Mouse (Mus musculus) spleen, postnatal 14 days (tissue): ENCODE measurements around the gene Kat14.

Experiments
- DNase-seq, 2 experiments: peaks; one replicate each; pipeline ENCODE4 v3.0.0; 2021 to 2022; ENCODE audit warnings: low spot score in 2 of 2

Gene Kat14

DNA sequence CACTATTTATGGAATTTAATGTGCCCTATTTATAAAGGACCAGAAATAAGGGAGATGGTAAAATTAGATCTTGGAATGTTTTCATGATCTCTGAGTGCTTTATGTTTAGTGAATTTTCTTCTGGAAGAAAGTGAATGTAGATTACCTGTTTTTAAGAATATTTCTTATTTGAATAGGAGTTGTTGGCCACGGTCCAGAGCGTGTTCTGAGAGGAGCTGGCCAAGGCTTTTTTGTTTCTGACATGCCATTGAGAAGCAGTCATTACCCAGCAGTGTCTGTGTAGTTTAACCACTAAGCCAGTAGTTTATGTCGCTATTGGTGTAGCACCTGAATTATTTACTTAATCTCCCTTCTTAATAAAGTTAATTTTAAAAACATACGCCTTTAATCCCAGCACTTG is 13.0 kb downstream of the Kat14 start:
- no peak for DNase-seq

DNA sequence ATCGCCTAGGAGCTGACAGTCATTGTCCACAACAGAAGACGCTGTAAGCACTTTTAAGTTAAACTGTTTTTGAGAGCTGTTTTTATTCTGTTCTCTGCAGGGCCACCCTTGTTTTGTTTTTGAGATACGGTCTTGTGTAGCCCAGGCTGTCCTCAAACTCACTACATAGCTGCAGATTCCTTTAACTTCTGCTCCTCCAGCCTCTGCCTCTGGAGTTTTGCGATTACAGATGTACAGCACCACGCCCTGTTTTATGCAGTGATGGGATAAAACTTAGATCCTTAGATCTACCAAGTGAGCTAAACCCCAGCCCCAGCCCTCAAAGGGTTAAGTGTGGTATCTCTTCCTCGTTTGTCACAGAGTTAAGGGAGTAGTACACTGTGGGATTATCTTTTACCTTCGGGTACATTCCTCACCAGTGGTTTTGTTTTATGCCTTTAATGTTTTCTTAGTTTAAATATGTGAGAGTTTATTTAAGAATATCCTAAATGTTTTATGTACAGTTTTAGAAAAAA is 13.9 kb downstream of the Kat14 start:
- no peak for DNase-seq

DNA sequence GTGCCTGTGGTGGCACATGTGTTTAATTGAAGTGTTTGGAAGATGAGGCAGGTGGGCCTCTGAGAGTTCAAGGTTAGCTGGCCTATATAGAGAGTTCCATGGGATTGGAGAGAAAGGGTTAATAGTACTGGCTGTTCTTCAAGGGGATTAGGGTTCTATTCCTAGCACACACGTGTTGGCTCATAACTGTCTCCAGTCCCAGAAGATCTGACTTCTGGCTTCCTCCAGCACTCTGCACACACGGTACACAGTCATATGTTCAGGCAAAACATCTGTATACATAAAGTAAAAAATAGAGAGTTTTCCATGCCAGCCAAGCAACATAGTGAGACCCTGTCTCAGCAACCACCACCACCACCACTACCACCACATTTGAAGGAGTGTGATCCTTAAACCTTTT is 17.5 kb downstream of the Kat14 start:
- no peak for DNase-seq

DNA sequence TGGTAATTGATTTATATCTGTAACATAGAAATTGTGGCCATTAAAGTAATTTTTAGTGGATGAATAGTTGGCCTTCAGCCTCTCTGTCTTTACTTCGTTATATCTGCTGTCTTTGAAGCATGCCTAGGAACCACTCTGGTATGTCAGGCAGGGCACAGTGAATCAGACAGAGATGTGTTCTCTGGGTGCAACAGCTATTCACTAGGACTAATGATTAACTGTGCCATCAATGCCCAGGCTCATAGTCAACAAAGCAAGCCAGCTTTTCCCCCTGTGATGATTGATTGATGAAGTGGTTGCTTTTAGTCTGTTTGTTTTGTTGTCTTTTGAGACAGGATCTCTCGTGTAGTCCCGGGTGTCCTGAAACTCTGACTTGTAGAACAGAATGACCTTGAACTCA is 19.6 kb downstream of the Kat14 start:
- DNase-seq, result no peak

DNA sequence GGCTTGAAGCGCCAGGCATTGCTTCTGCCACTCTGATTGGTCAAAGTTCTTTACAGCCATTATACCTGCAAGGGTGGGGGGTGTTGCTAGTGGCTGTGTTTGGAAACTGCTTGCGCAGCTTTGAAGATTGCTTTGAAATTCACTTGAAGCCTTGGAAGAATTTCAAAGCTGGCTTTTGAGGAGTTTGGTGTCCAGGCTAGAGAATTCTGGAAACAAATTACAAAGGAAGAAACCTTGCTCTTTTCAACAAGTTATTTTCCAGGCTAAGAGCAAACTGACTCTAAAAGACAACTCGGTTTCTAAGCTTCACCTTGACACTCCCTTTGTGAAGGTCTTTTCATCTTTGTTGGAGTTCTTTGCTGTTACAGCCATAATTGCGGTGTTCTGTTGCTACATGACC is 30.7 kb downstream of the Kat14 start:
- DNase-seq, result no peak

DNA sequence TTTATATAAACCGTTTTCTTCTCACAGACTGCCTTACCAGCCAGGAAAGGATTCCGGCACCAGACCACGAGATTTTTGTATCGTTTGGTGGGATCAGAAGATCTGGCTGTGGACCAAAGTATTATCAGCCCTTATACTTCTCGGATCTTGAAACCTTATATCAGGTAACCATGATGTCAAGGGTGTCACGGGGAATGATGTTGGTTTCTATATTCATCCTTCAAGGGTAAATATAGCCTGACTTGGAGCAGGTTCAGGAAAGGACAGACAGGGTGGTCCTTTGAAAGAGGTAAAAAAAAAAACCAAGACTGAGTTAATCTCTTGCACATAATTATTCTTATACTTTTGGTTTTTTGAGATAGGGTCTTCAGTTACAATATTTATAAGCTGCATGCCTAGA is 31.9 kb downstream of the Kat14 start:
- no peak for DNase-seq

DNA sequence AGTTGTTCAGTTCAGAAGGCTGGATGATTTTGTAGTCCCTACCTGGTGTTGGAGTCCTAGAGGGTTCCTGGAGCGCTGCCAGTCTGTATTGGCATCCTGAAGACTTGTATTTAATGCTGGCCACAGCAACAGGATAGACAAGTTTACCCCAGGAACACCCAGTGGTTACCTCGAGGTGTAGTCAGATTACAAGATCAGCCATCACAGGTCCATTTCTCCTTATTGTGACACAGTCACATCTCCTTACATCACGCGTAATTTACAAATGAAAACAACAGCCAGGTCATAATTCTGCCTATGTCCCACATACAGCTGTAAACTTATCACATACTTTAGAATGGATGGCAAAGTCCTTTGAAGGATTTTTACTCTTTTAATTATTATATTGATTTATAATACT is 40.3 kb downstream of the Kat14 start:
- DNase-seq, result no peak

- DNase-seq, result no peak
These were observed 41.8 kb downstream of the Kat14 start for GRCm38 (mm10) chr2:144410603-144411002.

DNA sequence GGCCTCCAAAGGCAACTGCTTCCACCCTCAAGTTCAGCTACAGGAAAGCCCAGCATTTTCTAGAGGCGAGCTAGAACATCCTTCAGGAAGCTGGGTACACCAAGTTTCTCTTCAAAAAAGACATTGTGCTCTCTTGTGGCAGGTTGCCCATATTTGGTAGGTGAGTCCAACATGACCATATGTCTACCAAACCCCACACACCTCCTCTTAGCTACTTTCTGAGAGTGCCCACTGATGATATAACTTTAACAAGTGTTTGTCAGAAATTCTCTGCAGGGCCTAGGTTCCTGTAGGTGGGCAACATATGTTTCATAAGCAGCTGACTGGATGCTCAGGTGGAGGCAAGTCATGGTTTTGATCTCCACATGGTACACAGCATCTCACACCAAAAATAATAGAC is 45.9 kb downstream of the Kat14 start:
- no peak for DNase-seq

DNA sequence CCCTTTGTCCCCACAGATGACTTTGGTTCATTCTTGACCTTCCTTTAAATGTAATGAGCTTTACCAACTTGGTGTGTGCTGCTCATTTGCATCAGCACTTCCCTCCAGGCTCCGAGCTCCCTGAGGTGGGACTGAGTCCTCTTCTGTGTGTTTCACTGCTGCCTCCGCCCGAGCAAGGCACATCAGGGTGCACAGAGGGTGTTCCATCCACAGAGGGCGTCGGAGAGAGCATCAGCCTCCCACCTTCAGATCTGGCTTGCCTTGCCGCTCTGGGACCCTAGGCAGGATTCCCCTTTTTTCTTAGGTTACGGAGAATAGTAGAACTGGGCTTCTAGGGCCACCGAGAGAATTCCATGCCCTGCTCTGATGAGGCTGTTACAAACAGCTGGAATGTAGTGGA is 48.1 kb downstream of the Kat14 start:
- DNase-seq, result no peak

DNA sequence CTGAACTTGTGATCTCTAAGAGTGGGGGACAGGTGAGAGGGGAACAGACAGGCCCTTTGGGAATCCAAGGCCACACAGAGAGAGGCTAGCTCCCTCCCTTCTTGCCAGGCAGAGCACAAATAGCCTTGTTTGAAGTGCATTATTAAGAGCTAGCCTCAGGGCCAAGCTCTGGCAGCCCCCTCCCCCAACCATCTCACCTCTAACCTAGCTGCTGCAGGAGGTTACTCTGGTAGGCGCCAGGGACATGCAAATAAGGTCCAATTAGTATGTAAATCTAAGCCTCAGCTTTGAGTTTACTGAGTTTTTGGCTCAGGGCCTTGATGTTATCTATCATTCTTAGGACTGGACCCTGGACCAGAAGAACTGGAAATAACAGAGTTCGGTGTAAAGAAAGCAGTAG is 49.3 kb downstream of the Kat14 start:
- DNase-seq, result no peak

- DNase-seq, result no peak
These were observed 53.4 kb downstream of the Kat14 start for GRCm38 (mm10) chr2:144422094-144422675.

DNA sequence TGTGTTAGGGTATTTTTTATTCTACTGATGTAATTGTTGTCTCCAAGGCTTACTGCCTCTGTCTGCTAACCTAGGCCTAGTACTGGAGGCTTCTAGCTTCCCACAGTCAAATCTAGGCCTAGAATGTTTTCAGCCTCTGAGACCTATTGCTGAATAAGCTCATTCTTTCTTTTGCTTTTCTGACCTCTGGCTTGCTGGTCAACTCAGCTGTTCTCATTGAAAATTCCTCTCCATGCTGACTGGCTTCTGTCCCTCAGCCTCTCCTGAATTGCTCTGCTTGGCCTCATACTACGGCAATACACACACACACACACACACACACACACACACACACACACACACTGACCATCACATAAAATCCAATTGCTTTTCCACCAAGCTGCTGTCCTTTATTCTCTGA is 57.0 kb downstream of the Kat14 start:
- DNase-seq, result no peak

DNA sequence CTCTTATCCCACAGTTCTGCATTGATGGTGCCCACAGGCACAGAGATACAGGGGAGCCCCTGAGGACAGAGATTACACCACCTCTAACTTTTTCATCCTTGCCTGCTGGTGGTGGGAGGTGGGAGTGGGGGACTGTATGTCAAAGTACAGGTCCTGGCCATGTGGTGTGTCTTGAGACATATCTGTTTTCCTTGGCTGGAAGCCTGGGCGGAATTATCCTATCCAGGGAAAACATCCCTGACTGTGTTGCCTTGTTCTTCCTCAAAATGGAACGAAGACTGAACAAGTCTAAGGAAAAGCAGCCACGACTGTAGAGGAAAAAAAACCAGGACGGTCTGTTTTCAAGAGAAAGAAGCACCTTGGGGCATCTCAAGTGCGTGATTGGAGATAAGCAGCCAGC is 59.1 kb downstream of the Kat14 start:
- no peak for DNase-seq

DNA sequence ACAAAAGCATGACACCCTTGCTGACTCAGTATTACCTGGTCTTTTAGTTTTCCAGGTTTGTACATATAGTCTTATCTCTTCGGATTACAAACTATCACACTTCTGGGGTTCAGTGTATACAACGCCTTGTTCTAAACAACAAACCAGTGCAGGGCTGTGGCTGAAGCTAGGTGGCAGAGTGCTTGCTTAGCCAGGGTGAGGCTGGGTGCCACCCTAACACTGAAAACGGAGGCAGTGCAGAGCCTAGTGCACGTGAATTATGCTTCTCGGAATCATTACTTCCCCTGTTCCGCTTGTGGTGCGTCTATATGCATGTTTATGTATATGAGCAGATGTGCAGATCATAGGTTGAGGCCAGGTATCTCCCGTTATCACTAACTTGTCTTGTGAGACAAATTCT is 59.9 kb downstream of the Kat14 start:
- DNase-seq, result no peak

DNA sequence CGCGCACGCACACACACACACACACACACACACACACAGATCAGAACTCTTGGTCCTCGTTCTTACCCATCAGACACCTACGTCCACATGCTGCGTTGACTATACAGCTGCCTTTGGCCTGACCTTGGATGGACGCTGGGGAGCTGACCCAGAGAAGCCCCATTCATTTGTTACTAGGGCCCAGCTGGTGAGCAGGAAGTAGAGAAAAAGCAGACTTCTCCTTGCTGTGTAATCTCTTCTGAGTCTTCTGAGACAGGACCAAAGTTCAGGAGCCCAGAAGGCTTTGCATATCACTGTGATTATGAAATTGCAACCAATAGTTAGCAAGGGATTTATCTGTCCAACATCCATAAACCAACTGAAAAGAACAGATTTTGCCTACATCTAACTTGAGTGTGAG is 60.4 kb downstream of the Kat14 start:
- DNase-seq, result no peak

DNA sequence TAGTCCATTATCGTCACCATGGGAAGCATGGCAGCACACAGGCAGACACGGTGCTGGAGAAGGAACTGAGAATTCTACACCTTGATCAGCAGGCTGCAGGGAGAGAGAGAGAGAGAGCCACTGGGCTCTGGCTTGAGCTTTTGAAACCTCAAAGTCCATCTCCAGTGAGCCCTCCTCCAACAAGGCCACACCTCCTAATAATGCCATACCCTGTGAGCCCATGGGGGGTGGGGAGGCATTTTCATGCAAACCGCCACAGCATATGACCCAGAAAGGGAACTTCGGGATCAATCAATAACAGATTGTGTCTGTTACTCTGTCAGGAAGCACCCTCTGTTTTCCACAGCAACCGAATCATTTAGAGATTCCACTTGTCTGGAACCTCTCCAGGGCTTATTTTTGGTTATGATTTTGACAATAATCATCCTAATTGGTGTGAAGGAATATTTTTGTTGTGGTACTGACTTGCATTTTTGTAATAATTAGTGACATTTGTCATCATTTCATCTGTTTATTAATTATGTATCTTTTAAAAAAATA is 62.6 kb downstream of the Kat14 start:
- DNase-seq, result no peak

GRCm38 (mm10) chr2:144435679-144436078 is 66.9 kb downstream of the Kat14 start:
- DNase-seq, result no peak

DNA sequence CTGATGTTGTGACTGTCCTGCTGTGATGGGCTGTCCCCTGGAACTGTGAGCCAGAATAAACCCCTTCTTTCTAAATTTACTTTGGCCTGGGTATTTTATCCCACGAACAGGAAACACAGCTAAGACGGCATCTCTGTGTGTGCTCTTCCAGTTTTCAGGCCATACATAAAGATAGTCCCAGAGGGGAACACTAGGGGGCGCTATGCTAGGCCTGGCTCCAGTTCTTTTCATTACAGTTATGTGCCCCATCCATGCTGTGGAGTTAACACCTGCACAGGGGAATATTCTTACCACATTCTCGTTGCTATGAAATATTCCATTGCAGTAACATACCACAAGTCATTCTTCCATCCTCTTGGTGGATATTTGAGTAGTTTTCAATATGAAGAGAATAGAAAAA is 69.6 kb downstream of the Kat14 start:
- no peak for DNase-seq

- no peak for DNase-seq
These were observed 70.5 kb downstream of the Kat14 start for GRCm38 (mm10) chr2:144439191-144439700.

DNA sequence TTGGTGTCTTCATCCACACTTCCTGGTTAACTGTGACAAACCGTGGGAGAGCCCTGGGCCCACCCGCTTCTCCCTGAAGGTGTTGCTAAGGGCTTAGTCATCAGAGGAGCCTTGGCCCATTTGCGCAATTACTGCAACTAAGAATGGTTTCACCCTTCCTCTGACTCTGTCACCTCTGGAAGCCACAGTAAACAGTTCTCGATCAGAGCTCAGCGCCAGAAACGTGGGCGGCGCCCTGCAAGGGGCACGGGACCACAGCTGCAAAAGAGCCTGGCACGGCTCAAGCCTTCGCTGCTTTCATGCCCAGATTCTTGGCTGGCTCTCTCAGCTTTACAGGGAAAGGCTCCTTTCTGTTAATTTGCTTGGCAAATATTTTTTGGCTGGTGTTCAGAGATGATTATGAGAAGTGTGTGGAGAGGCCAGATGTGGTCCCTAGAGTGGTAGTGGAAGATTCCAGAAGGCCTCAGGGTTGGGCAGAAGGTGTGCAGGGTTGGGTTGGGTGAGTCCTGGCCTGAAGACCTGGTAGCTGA is 72.7 kb downstream of the Kat14 start:
- no peak for DNase-seq

GRCm38 (mm10) chr2:144446360-144446999 is 77.7 kb downstream of the Kat14 start:
- no peak for DNase-seq

- no peak for DNase-seq
These were observed 81.6 kb downstream of the Kat14 start for GRCm38 (mm10) chr2:144450378-144450777.
